Mouse (Mus musculus): ENCODE measurements around the gene Sh3pxd2a.

DNA sequence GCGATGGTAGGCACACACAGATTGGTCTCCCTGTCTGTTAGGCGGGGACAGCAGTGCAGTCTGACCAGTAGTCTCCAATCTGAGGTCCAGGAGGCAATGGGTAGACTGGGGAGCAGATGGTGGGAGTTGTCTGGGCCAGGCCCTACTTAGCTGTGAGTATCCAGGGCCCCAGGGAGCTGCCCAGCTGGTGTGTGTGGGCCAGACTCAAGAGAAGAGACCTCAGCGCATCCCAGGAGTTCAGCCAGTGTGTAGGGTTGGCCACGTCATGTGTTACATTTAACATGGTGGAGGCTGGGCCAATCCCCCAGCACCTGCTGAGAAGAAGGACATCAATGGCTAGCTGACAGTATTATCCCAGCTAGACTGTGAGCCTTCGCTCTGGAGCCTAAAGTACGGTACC lies 56.9 kb downstream of the Sh3pxd2a start:
- TF ChIP-seq CTCF (IDR thresholded peaks at IDR 0.05; ENCODE audit: low read depth) (no peak), EP300 (IDR thresholded peaks at IDR 0.05; ENCODE audit: low read depth) (no peak)

All from heart, postnatal 0 days (tissue).